Mouse (Mus musculus): ENCODE results near the gene Spata3. TPM values are rescaled to one million over a fixed set of nuclear protein-coding genes. Genes with fewer than 3 reads are reported as not detected.

The Spata3 gene
- total and polyA plus RNA-seq, 3 experiments = 0.80 TPM; not detected in 2

- Histone ChIP-seq H3K79me2 (replicated peaks; ENCODE audit: control insufficient read depth, insufficient read depth, low read length) (no peaks in the 10 kb centered on the region), H3K36me3 (ENCODE audit: control insufficient read depth, insufficient read depth, low read length) (no peaks in the 10 kb centered on the region), H3K9ac (ENCODE audit: low read depth, low read length) (no peak overlapping the region), H3K27me3 (ENCODE audit: control insufficient read depth, insufficient read depth, low read length) (peaks cover 2% of the 10 kb centered on the region), H3K4me1 (ENCODE audit: control insufficient read depth, insufficient read depth, low read length) (peaks cover 3% of the 10 kb centered on the region), H3K27ac (no peak overlapping the region), H3K4me3 (no peak overlapping the region)
- intact Hi-C loops (cut with DNase I) = no loop called here
- DNase-seq = no peak
- 89% methylated on average over 3 of the region's 3 CpGs for WGBS
- TF ChIP-seq CTCF (IDR thresholded peaks at IDR 0.05) (no peak), EP300 (IDR thresholded peaks at IDR 0.05; ENCODE audit: insufficient read depth, low read depth, low read length) (no peak)
Observed at GRCm38 (mm10) chr1:86040817-86041216, 24.2 kb downstream of the Spata3 start.

- peaks cover 11% of the 10 kb centered on the region for H3K27me3 ChIP-seq (ENCODE audit: control insufficient read depth, insufficient read depth, low read length)
Observed at GRCm38 (mm10) chr1:86045056-86045455, 28.4 kb downstream of the Spata3 start.

GRCm38 (mm10) chr1:86045848-86046805 is 29.5 kb downstream of the Spata3 start, which contains the start of gene 2810459M11Rik:
2810459M11Rik (plus strand) TSS chr1:86045863.
- no peaks in the 10 kb centered on the region for H3K36me3 ChIP-seq (ENCODE audit: control insufficient read depth, insufficient read depth, low read length)
- H3K27me3 ChIP-seq (ENCODE audit: control insufficient read depth, insufficient read depth, low read length) = peaks cover 11% of the 10 kb centered on the region
- H3K9ac ChIP-seq (ENCODE audit: low read depth, low read length) = peak within 1 kb of the TSS; percentile 32; the same call in 1 of the 2 replicates
- intact Hi-C loops (cut with DNase I) = no loop called here
- H3K27ac ChIP-seq = no peak within 1 kb of the TSS
- peak; percentile 30 to 42 for DNase-seq
- peak within 1 kb of the TSS; percentile 60 for H3K4me3 ChIP-seq
- 1% methylated on average over 97 of the region's 110 CpGs for WGBS
- no peaks in the 10 kb centered on the region for H3K79me2 ChIP-seq (replicated peaks; ENCODE audit: control insufficient read depth, insufficient read depth, low read length)
- TF ChIP-seq CTCF (IDR thresholded peaks at IDR 0.05) (no peak), POLR2A (IDR thresholded peaks at IDR 0.05; ENCODE audit: insufficient read depth, low read depth, low read length) (no peak), EP300 (IDR thresholded peaks at IDR 0.05; ENCODE audit: insufficient read depth, low read depth, low read length) (no peak)
- no peaks in the 10 kb centered on the region for H3K4me1 ChIP-seq (ENCODE audit: control insufficient read depth, insufficient read depth, low read length)

More at GRCm38 (mm10) chr1:86045056-86045455, 28.4 kb downstream of the Spata3 start:
- TF ChIP-seq CTCF (IDR thresholded peaks at IDR 0.05) (no peak), EP300 (IDR thresholded peaks at IDR 0.05; ENCODE audit: insufficient read depth, low read depth, low read length) (no peak), POLR2A (IDR thresholded peaks at IDR 0.05; ENCODE audit: insufficient read depth, low read depth, low read length) (no peak)
- intact Hi-C loops (cut with DNase I) = no loop called here
- DNase-seq = no peak
- 68% methylated on average over 4 of the region's 4 CpGs for WGBS
- Histone ChIP-seq H3K79me2 (replicated peaks; ENCODE audit: control insufficient read depth, insufficient read depth, low read length) (no peaks in the 10 kb centered on the region), H3K27ac (no peak overlapping the region), H3K36me3 (ENCODE audit: control insufficient read depth, insufficient read depth, low read length) (no peaks in the 10 kb centered on the region), H3K9ac (ENCODE audit: low read depth, low read length) (no peak overlapping the region), H3K4me1 (ENCODE audit: control insufficient read depth, insufficient read depth, low read length) (no peaks in the 10 kb centered on the region), H3K4me3 (no peak overlapping the region)

- Histone ChIP-seq H3K36me3 (ENCODE audit: control insufficient read depth, insufficient read depth, low read length) (no peaks in the 10 kb centered on the region), H3K4me1 (ENCODE audit: control insufficient read depth, insufficient read depth, low read length) (no peaks in the 10 kb centered on the region), H3K27me3 (ENCODE audit: control insufficient read depth, insufficient read depth, low read length) (peaks cover 11% of the 10 kb centered on the region), H3K79me2 (replicated peaks; ENCODE audit: control insufficient read depth, insufficient read depth, low read length) (no peaks in the 10 kb centered on the region), H3K9ac (ENCODE audit: low read depth, low read length) (no peak overlapping the region), H3K27ac (no peak overlapping the region), H3K4me3 (no peak overlapping the region)
- no peak for TF ChIP-seq CTCF (IDR thresholded peaks at IDR 0.05)
- no peak for TF ChIP-seq POLR2A (IDR thresholded peaks at IDR 0.05; ENCODE audit: insufficient read depth, low read depth, low read length)
- TF ChIP-seq EP300 (IDR thresholded peaks at IDR 0.05; ENCODE audit: insufficient read depth, low read depth, low read length) = no peak
- 34% methylated on average over 24 of the region's 24 CpGs for WGBS
- intact Hi-C loops (cut with DNase I) = no loop called here
- no peak for DNase-seq
Observed at GRCm38 (mm10) chr1:86046833-86047563, 30.4 kb downstream of the Spata3 start.

GRCm38 (mm10) chr1:86048231-86048630 is 31.6 kb downstream of the Spata3 start:
- Histone ChIP-seq H3K27me3 (ENCODE audit: control insufficient read depth, insufficient read depth, low read length) (peaks cover 11% of the 10 kb centered on the region), H3K9ac (ENCODE audit: low read depth, low read length) (no peak overlapping the region), H3K27ac (no peak overlapping the region), H3K4me1 (ENCODE audit: control insufficient read depth, insufficient read depth, low read length) (no peaks in the 10 kb centered on the region), H3K36me3 (ENCODE audit: control insufficient read depth, insufficient read depth, low read length) (no peaks in the 10 kb centered on the region), H3K4me3 (no peak overlapping the region), H3K79me2 (replicated peaks; ENCODE audit: control insufficient read depth, insufficient read depth, low read length) (no peaks in the 10 kb centered on the region)
- DNase-seq = no peak
- TF ChIP-seq POLR2A (IDR thresholded peaks at IDR 0.05; ENCODE audit: insufficient read depth, low read depth, low read length) = no peak
- no peak for TF ChIP-seq CTCF (IDR thresholded peaks at IDR 0.05)
- TF ChIP-seq EP300 (IDR thresholded peaks at IDR 0.05; ENCODE audit: insufficient read depth, low read depth, low read length) = no peak
- 75% methylated on average over 4 of the region's 4 CpGs for WGBS
- intact Hi-C loops (cut with DNase I) = no loop called here

Measured in heart, adult 2 months (tissue).